Mouse (Mus musculus): ENCODE measurements around the gene Taar8a.
"Not testable (repeated sequence)": the region's sequence is repeated elsewhere in the genome, so short reads cannot be mapped to it uniquely, and the experiment has no call there.

DNA sequence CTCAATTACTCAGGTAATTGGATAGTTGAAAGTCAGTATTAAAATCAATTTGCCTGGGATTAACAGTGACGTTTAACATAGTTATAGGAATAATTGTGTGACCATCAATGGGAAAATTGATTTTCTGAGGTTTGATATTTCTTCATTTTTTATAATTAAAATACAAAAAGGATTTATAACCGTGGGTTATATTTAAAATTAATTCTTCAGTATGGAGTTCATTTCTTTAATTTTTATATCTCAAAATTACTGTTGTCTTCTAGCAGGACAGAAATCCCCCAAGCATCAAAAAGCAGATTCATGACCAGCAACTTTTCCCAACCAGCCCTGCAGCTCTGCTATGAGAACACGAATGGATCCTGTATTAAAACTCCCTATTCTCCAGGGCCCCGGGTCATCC is at the start of gene Taar8a:
- TF ChIP-seq GATA1 (IDR thresholded peaks at IDR 0.05; ENCODE audit: borderline replicate concordance, low read length); FLI1 (IDR thresholded peaks at IDR 0.05; ENCODE audit: low read length): not testable (repeated sequence)

Measured in megakaryocyte, embryonic 14.5 days (primary cell).